15 mouse cellular contexts compared by ENCODE assay signal in the genomic region with DNA sequence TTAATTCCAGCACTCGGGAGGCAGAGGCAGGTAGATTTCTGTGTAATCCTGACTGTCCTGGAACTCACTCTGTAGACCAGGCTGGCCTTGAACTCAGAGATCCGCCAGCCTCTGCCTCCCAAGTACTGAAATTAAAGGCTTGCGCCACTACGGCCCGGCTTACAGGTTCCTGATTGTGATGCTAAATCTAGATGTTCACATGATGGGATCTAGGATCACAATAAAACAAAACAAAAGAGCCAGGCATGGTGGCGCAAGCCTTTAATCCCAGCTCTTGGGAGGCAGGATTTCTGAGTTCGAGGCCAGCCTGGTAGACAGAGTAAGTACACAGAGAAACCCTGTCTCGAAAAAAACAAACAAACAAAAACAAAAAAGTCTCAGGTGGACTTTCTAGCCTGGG.
"Had no signal": no experiment of that assay in that cellular context is flagged by ENCODE, and none has a peak within 500 bp of the region (broad histone marks: within the 10 kb centered on the region; RNA-seq: fewer than 3 reads in every experiment).

No protein-coding gene starts in this region.

- H3K9ac ChIP-seq: lung, embryonic 15.5 days; midbrain, embryonic 13.5 days; midbrain, embryonic 15.5 days; neural tube, embryonic 12.5 days; stomach, embryonic 15.5 days had no signal

- ATAC-seq: lung, postnatal 0 days; midbrain, embryonic 13.5 days; midbrain, embryonic 15.5 days had no signal

- DNase-seq: lung, adult 2 months; lung, postnatal 14 days; right cerebral cortex, postnatal 14 days; thymus, adult 2 months; thymus, postnatal 25 days had no signal

- H3K36me3 ChIP-seq: lung, embryonic 15.5 days; midbrain, embryonic 13.5 days; midbrain, embryonic 15.5 days; neural tube, embryonic 12.5 days; stomach, embryonic 15.5 days had no signal

- H3K27me3 ChIP-seq: lung, embryonic 15.5 days; megakaryocyte, embryonic 14.5 days; midbrain, embryonic 13.5 days; midbrain, embryonic 15.5 days; neural tube, embryonic 12.5 days; stomach, embryonic 15.5 days had no signal

- H3K27ac ChIP-seq: lung, embryonic 15.5 days; macrophage; midbrain, embryonic 13.5 days; midbrain, embryonic 15.5 days; neural tube, embryonic 12.5 days; stomach, embryonic 15.5 days; stomach, postnatal 0 days had no signal

- H3K4me2 ChIP-seq: lung, embryonic 15.5 days; midbrain, embryonic 11.5 days; midbrain, embryonic 13.5 days; midbrain, embryonic 15.5 days; neural tube, embryonic 12.5 days; stomach, embryonic 15.5 days had no signal

- H3K4me3 ChIP-seq: lung, embryonic 15.5 days; megakaryocyte, embryonic 14.5 days; midbrain, embryonic 13.5 days; midbrain, embryonic 15.5 days; neural tube, embryonic 12.5 days; stomach, embryonic 15.5 days had no signal

- H3K9me3 ChIP-seq: lung, embryonic 15.5 days; midbrain, embryonic 13.5 days; midbrain, embryonic 15.5 days; neural tube, embryonic 12.5 days; stomach, embryonic 15.5 days had no signal
